Mouse (Mus musculus) megakaryocyte progenitor cell, adult 5-6 weeks (primary cell): ENCODE measurements around the gene Nbas. TPM values are rescaled to one million over a fixed set of nuclear protein-coding genes. Genes with fewer than 3 reads are reported as not detected.

ENCODE experiments used
- ATAC-seq: replicated peaks from 2 replicates; pipeline ENCODE4 v1.8.0; 2016; ENCODE audit warnings: mild to moderate bottlenecking, moderate TSS enrichment, inconsistent platforms; ENCODE audit not compliant: poor library complexity
- total RNA-seq, 2 experiments: library from RNA; stranded (forward) in 1 of 2; stranded (reverse) in 1 of 2; fragments of 157-497, 149-512 nt in 1 of 2; fragments of 200-1000 nt in 1 of 2; gene quantifications; 2 replicates each; pipeline versions ENCODE4 v1.2.3 to v1.2.4; 2015 to 2017

The Nbas gene
- total RNA-seq, 2 experiments from 2014 or later, result 21.2 to 22.5 TPM

- ATAC-seq, result no peak
These were observed 113.1 kb downstream of the Nbas start for GRCm38 (mm10) chr12:13382046-13382445.

GRCm38 (mm10) chr12:13389644-13390043 lies 120.7 kb downstream of the Nbas start:
- ATAC-seq, result no peak

- ATAC-seq, result peak; percentile 68
These were observed 141.3 kb downstream of the Nbas start for GRCm38 (mm10) chr12:13410191-13410590.

- ATAC-seq, result no peak
These were observed 149.7 kb downstream of the Nbas start for GRCm38 (mm10) chr12:13418651-13419050.

- ATAC-seq, result no peak
These were observed 161.3 kb downstream of the Nbas start for GRCm38 (mm10) chr12:13430219-13430618.

- ATAC-seq, result no peak
These were observed 175.9 kb downstream of the Nbas start for GRCm38 (mm10) chr12:13444653-13445431.

- ATAC-seq, result no peak
These were observed 176.6 kb downstream of the Nbas start for GRCm38 (mm10) chr12:13445486-13446065.

- no peak for ATAC-seq
These were observed 180.0 kb downstream of the Nbas start for GRCm38 (mm10) chr12:13448916-13449315.

- ATAC-seq, result no peak
These were observed 183.1 kb downstream of the Nbas start for GRCm38 (mm10) chr12:13452050-13452449.

GRCm38 (mm10) chr12:13460223-13460853 lies 191.4 kb downstream of the Nbas start:
- ATAC-seq, result no peak

GRCm38 (mm10) chr12:13461558-13462153 lies 192.7 kb downstream of the Nbas start:
- no peak for ATAC-seq

- ATAC-seq, result peak; percentile 31; the same call in 1 of the 2 replicates
These were observed 193.5 kb downstream of the Nbas start for GRCm38 (mm10) chr12:13462397-13462796.

GRCm38 (mm10) chr12:13465554-13465953 lies 196.6 kb downstream of the Nbas start:
- no peak for ATAC-seq

- ATAC-seq, result no peak
These were observed 205.9 kb downstream of the Nbas start for GRCm38 (mm10) chr12:13474881-13475280.

- no peak for ATAC-seq
These were observed 210.2 kb downstream of the Nbas start for GRCm38 (mm10) chr12:13479163-13479562.

- ATAC-seq, result no peak
These were observed 217.3 kb downstream of the Nbas start for GRCm38 (mm10) chr12:13486278-13486677.

- no peak for ATAC-seq
These were observed 228.3 kb downstream of the Nbas start for GRCm38 (mm10) chr12:13497211-13497610.

- ATAC-seq, result no peak
These were observed 230.4 kb downstream of the Nbas start for GRCm38 (mm10) chr12:13499237-13499889.

- ATAC-seq, result no peak
These were observed 231.3 kb downstream of the Nbas start for GRCm38 (mm10) chr12:13500191-13500590.

- no peak for ATAC-seq
These were observed 236.0 kb downstream of the Nbas start for GRCm38 (mm10) chr12:13504771-13505444.

GRCm38 (mm10) chr12:13518082-13518481 lies 249.1 kb downstream of the Nbas start:
- ATAC-seq, result no peak
